Mouse (Mus musculus): ENCODE data around the gene Mdfic.

- TF ChIP-seq CTCF (IDR thresholded peaks at IDR 0.05; ENCODE audit: low read depth, low read length) (no peak), POLR2A (IDR thresholded peaks at IDR 0.05; ENCODE audit: insufficient read depth, low read length) (no peak), EP300 (IDR thresholded peaks at IDR 0.05; ENCODE audit: insufficient read depth, low read depth, low read length) (no peak)
These were observed 29.6 kb downstream of the Mdfic start for GRCm38 (mm10) chr6:15750101-15750500.

All from ES-Bruce4 (cell line).